In genomic region chr15:83870936-83871335, GRCm38 (mm10) we compare ENCODE assay signal across 13 mouse cellular contexts.
DNase-seq lines count a peak whose midpoint lies in the region; ATAC-seq and TF ChIP-seq lines count a peak whose summit lies in the region.
"Had no signal": no experiment of that assay in that cellular context is flagged by ENCODE, and none has a peak within 500 bp of the region (broad histone marks: within the 10 kb centered on the region; RNA-seq: fewer than 3 reads in every experiment).

No protein-coding gene starts in this region.

- H3K4me3 ChIP-seq in kidney, postnatal 0 days (replicated peaks; ENCODE audit: low read depth, low read length): no peak overlapping the region
- H3K4me3 ChIP-seq in stomach, embryonic 15.5 days (replicated peaks): no peak overlapping the region
- H3K4me3 ChIP-seq in stomach, postnatal 0 days (ENCODE audit: low read depth, low read length): no peak overlapping the region
- no peak overlapping the region for H3K4me3 ChIP-seq in embryonic facial prominence, embryonic 15.5 days (replicated peaks)
- H3K4me3 ChIP-seq: erythroblast, embryonic 14.5 days had no signal

- no peak overlapping the region for H3K4me2 ChIP-seq in kidney, postnatal 0 days (ENCODE audit: low read length)
- H3K4me2 ChIP-seq in stomach, embryonic 15.5 days: peak overlapping the region; percentile 30
- H3K4me2 ChIP-seq in stomach, postnatal 0 days (replicated peaks; ENCODE audit: low read depth): no peak overlapping the region
- peak overlapping the region; percentile 29 for H3K4me2 ChIP-seq in embryonic facial prominence, embryonic 15.5 days (replicated peaks)

- H3K9ac ChIP-seq in kidney, postnatal 0 days (ENCODE audit: low read depth, low read length): no peak overlapping the region
- no peak overlapping the region for H3K9ac ChIP-seq in stomach, embryonic 15.5 days
- H3K9ac ChIP-seq in stomach, postnatal 0 days (ENCODE audit: low read length): no peak overlapping the region
- no peak overlapping the region for H3K9ac ChIP-seq in embryonic facial prominence, embryonic 15.5 days

- ATAC-seq in kidney, postnatal 0 days (replicated peaks; ENCODE audit: low FRiP score, low read depth): 0 out of 2 replicates have a peak, but pooled peaks have one; percentile 17
- ATAC-seq in stomach, embryonic 15.5 days (ENCODE audit: insufficient read depth, low FRiP score, low read depth): no peak
- ATAC-seq in stomach, postnatal 0 days (ENCODE audit: low FRiP score, low TSS enrichment): no peak
- no peak; the same call in 1 of the 2 replicates for ATAC-seq in embryonic facial prominence, embryonic 15.5 days (ENCODE audit: insufficient number of reproducible peaks, low FRiP score, low TSS enrichment, low read depth)
- ATAC-seq: inflammation-experienced regulatory T-cells, adult 6 months had no signal

- WGBS in kidney, postnatal 0 days: 7% methylated on average over 17 of the region's 17 CpGs
- 8% methylated on average over 17 of the region's 17 CpGs for WGBS in stomach, embryonic 15.5 days
- WGBS in stomach, postnatal 0 days: 7% methylated on average over 17 of the region's 17 CpGs
- 6% methylated on average over 17 of the region's 17 CpGs for WGBS in embryonic facial prominence, embryonic 15.5 days

- TF ChIP-seq CTCF in kidney, postnatal 0 days (IDR thresholded peaks at IDR 0.05; ENCODE audit: low read depth): no peak
- no peak for TF ChIP-seq CTCF in stomach, postnatal 0 days (IDR thresholded peaks at IDR 0.05; ENCODE audit: low read depth)

- H3K27ac ChIP-seq in kidney, postnatal 0 days: no peak overlapping the region
- H3K27ac ChIP-seq in stomach, embryonic 15.5 days: no peak overlapping the region
- no peak overlapping the region for H3K27ac ChIP-seq in stomach, postnatal 0 days (replicated peaks)
- no peak overlapping the region for H3K27ac ChIP-seq in embryonic facial prominence, embryonic 15.5 days (replicated peaks)
- H3K27ac ChIP-seq: macrophage had no signal

- H3K27me3 ChIP-seq in kidney, postnatal 0 days (ENCODE audit: insufficient read depth, low read length): no peaks in the 10 kb centered on the region
- no peaks in the 10 kb centered on the region for H3K27me3 ChIP-seq in stomach, embryonic 15.5 days (replicated peaks)
- no peaks in the 10 kb centered on the region for H3K27me3 ChIP-seq in stomach, postnatal 0 days (ENCODE audit: control insufficient read depth, insufficient read depth, low read length)
- no peaks in the 10 kb centered on the region; the same call in 1 of the 2 replicates for H3K27me3 ChIP-seq in embryonic facial prominence, embryonic 15.5 days

- no peaks in the 10 kb centered on the region for H3K9me3 ChIP-seq in kidney, postnatal 0 days (replicated peaks; ENCODE audit: low read length)
- no peaks in the 10 kb centered on the region for H3K9me3 ChIP-seq in stomach, embryonic 15.5 days
- H3K9me3 ChIP-seq in stomach, postnatal 0 days (ENCODE audit: control insufficient read depth, low read length): no peaks in the 10 kb centered on the region
- no peaks in the 10 kb centered on the region for H3K9me3 ChIP-seq in embryonic facial prominence, embryonic 15.5 days (replicated peaks)

- H3K36me3 ChIP-seq in kidney, postnatal 0 days (ENCODE audit: insufficient read depth, low read length): no peaks in the 10 kb centered on the region
- H3K36me3 ChIP-seq in stomach, embryonic 15.5 days: no peaks in the 10 kb centered on the region
- H3K36me3 ChIP-seq in stomach, postnatal 0 days (ENCODE audit: control insufficient read depth, insufficient read depth, low read length): no peaks in the 10 kb centered on the region
- H3K36me3 ChIP-seq in embryonic facial prominence, embryonic 15.5 days: no peaks in the 10 kb centered on the region

- TF ChIP-seq EP300 in stomach, postnatal 0 days (optimal IDR thresholded peaks at IDR 0.05): no peak

- intact Hi-C loops in left cerebral cortex, postnatal 10 days (cut with DNase I): no loop called here

- no peaks in the 10 kb centered on the region for H3K4me1 ChIP-seq in kidney, postnatal 0 days (replicated peaks; ENCODE audit: insufficient read depth, low read length)
- peaks cover 5% of the 10 kb centered on the region; the same call in 1 of the 2 replicates for H3K4me1 ChIP-seq in stomach, embryonic 15.5 days
- H3K4me1 ChIP-seq in stomach, postnatal 0 days (replicated peaks; ENCODE audit: control insufficient read depth, insufficient read depth): no peaks in the 10 kb centered on the region
- H3K4me1 ChIP-seq in embryonic facial prominence, embryonic 15.5 days: no peaks in the 10 kb centered on the region

- peak; percentile 7 for DNase-seq in kidney, postnatal 0 days (ENCODE audit: low spot score)
- DNase-seq in kidney, adult 18-20 months: no peak
- no peak for DNase-seq in stomach, postnatal 0 days (ENCODE audit: low spot score)
- DNase-seq in retina, embryonic 14.5 days (ENCODE audit: low spot score): peak; percentile 29
- no peak for DNase-seq in left cerebral cortex, postnatal 10 days (ENCODE audit: extremely low spot score in 1 of 2, low spot score in 2 of 2)
- DNase-seq: adrenal gland, adult 2 months; heart, adult 11 months; spleen, adult 18-20 months had no signal

Comparison
In these comparisons a context has a peak if more than half of its experiments do, and no peak if none do; other contexts are left out.
1. DNase-seq: peak in kidney, postnatal 0 days (single experiment) and retina, embryonic 14.5 days (single experiment); none in kidney, adult 18-20 months (single experiment), stomach, postnatal 0 days (single experiment) and left cerebral cortex, postnatal 10 days (0 of 2).
2. H3K4me2 ChIP-seq: peak in stomach, embryonic 15.5 days (single experiment) and embryonic facial prominence, embryonic 15.5 days (single experiment); none in kidney, postnatal 0 days (single experiment) and stomach, postnatal 0 days (single experiment).